Mouse (Mus musculus): ENCODE data around the gene Polg. TPM values are rescaled to one million over a fixed set of nuclear protein-coding genes. Genes with fewer than 3 reads are reported as not detected.

The Polg gene
- polyA plus RNA-seq, 1 experiment from 2014 or later, result 18.0 TPM

- no peak for ATAC-seq (ENCODE audit: insufficient read depth)
- Histone ChIP-seq H3K4me3 (replicated peaks) (peak overlapping the region; percentile 90; the same call in 1 of the 2 replicates), H3K4me2 (peak overlapping the region; percentile 97), H3K36me3 (replicated peaks) (peaks cover 58% of the 10 kb centered on the region), H3K27me3 (peaks cover 19% of the 10 kb centered on the region), H3K9ac (no peak overlapping the region), H3K27ac (replicated peaks) (no peak overlapping the region), H3K4me1 (replicated peaks) (peaks cover 46% of the 10 kb centered on the region), H3K9me3 (replicated peaks) (no peaks in the 10 kb centered on the region)
- 69% methylated on average over 11 of the region's 11 CpGs for WGBS (ENCODE audit: insufficient replicate concordance)
Measured at GRCm38 (mm10) chr7:79463376-79464077, 2.6 kb downstream of the Polg start.

DNA sequence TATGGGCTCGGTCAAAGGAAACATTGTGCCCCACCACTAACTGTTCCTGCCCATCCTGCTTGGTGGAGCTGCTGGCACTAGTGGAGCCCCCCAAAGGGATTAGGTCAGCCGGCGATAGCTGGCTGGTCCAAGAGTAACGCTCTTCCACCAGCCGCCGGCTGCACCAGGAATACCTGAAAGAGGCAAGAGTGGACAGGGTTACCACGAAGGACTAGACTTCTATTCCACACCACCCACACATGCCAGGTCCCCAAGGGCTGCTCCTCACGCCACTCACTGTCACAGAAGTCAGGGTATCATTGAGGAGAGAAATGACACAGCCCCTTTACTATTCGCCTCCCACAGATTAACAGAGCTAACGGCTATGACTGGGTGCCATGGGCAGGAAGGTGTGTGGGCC is 4.4 kb downstream of the Polg start:
- Histone ChIP-seq H3K27me3 (peaks cover 5% of the 10 kb centered on the region), H3K36me3 (replicated peaks) (peaks cover 76% of the 10 kb centered on the region), H3K9me3 (replicated peaks) (no peaks in the 10 kb centered on the region), H3K4me2 (no peak overlapping the region), H3K27ac (replicated peaks) (no peak overlapping the region), H3K4me3 (replicated peaks) (no peak overlapping the region), H3K9ac (no peak overlapping the region), H3K4me1 (replicated peaks) (peaks cover 30% of the 10 kb centered on the region)
- no peak for ATAC-seq (ENCODE audit: insufficient read depth)
- 81% methylated on average over 10 of the region's 10 CpGs for WGBS (ENCODE audit: insufficient replicate concordance)

DNA sequence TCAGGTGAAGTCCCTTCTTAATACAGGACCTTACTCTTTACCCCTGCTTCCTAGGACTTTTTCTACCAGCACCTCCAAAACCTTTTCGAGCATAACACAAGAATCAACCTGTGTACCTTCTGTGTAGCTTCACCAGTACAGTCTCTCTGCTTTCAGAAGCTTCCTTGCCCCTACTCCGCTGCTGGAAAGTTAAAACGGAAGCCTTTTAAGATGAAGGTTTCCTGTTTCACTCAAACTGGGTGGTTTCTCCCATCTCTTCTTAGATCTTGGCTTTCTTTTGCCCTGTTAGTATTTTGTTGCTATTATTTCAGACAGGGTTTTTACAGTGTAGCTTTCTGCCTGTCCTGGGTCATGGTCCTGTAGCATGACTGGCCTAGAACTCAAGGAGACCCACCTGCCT is 18.7 kb downstream of the Polg start:
- no peak overlapping the region for H3K4me3 ChIP-seq (replicated peaks)
- H3K4me1 ChIP-seq (replicated peaks), result no peaks in the 10 kb centered on the region
- H3K9me3 ChIP-seq (replicated peaks), result no peaks in the 10 kb centered on the region
- no peak overlapping the region for H3K9ac ChIP-seq
- H3K27me3 ChIP-seq, result no peaks in the 10 kb centered on the region
- H3K36me3 ChIP-seq (replicated peaks), result peaks cover 94% of the 10 kb centered on the region
- H3K27ac ChIP-seq (replicated peaks), result no peak overlapping the region
- H3K4me2 ChIP-seq, result no peak overlapping the region
- no peak for ATAC-seq (ENCODE audit: insufficient read depth)
- 74% methylated on average over 3 of the region's 3 CpGs for WGBS (ENCODE audit: insufficient replicate concordance)

DNA sequence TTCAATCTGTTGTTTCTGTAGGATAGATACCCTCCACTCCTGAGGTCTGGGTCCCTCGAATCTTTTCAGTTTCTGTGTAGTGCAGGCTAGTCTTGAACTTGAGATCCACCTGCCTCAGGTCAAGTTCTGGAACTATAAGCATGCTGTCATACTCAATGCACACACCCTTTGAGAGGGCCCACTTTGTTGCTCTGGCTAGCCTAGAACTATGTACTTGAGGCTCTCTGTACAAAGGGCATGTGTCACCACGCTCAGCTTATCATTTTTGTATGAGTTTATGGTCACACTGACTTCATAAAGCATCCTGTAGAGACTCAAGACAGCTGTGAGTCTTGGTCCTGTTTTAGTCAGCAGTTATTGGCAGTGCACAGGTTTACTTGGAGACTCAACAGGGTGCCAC is 19.1 kb downstream of the Polg start:
- H3K9me3 ChIP-seq (replicated peaks), result no peaks in the 10 kb centered on the region
- H3K4me2 ChIP-seq, result no peak overlapping the region
- no peaks in the 10 kb centered on the region for H3K27me3 ChIP-seq
- WGBS (ENCODE audit: insufficient replicate concordance), result 69% methylated on average over 2 of the region's 2 CpGs
- no peak overlapping the region for H3K4me3 ChIP-seq (replicated peaks)
- H3K36me3 ChIP-seq (replicated peaks), result peaks cover 90% of the 10 kb centered on the region
- H3K9ac ChIP-seq, result no peak overlapping the region
- ATAC-seq (ENCODE audit: insufficient read depth), result no peak
- H3K27ac ChIP-seq (replicated peaks), result no peak overlapping the region
- no peaks in the 10 kb centered on the region for H3K4me1 ChIP-seq (replicated peaks)

GRCm38 (mm10) chr7:79440035-79440434 is 26.1 kb downstream of the Polg start:
- Histone ChIP-seq H3K27me3 (no peaks in the 10 kb centered on the region), H3K4me1 (replicated peaks) (no peaks in the 10 kb centered on the region), H3K27ac (replicated peaks) (no peak overlapping the region), H3K4me3 (replicated peaks) (no peak overlapping the region), H3K9me3 (replicated peaks) (no peaks in the 10 kb centered on the region), H3K36me3 (replicated peaks) (peaks cover 73% of the 10 kb centered on the region), H3K9ac (no peak overlapping the region), H3K4me2 (no peak overlapping the region)
- ATAC-seq (ENCODE audit: insufficient read depth), result no peak
- 66% methylated on average over 2 of the region's 2 CpGs for WGBS (ENCODE audit: insufficient replicate concordance)

DNA sequence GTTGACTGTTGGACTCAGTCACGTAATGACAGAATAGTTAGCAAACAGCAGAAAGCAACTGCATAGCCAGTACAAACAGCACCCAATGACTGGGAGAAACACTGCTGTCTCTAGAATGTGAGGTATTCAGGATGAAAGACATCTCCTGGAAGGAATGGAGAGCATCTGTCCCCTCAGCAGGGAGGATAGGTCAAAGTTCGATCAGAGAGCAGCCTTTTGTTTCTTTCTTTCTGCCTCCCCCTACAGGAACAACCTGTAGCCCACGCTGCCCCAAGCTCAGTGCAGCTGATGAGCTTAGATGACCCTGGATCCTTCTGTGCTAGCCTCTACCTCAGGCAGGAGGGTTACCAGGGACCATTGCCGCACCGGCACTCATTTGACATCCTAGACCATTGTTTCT is 37.9 kb downstream of the Polg start:
- H3K4me3 ChIP-seq (replicated peaks), result no peak overlapping the region
- H3K9ac ChIP-seq, result no peak overlapping the region
- H3K36me3 ChIP-seq (replicated peaks), result peaks cover 36% of the 10 kb centered on the region
- H3K27ac ChIP-seq (replicated peaks), result no peak overlapping the region
- WGBS (ENCODE audit: insufficient replicate concordance), result 70% methylated on average over 5 of the region's 5 CpGs
- H3K27me3 ChIP-seq, result no peaks in the 10 kb centered on the region
- no peak overlapping the region for H3K4me2 ChIP-seq
- no peaks in the 10 kb centered on the region for H3K9me3 ChIP-seq (replicated peaks)
- no peak for ATAC-seq (ENCODE audit: insufficient read depth)
- no peaks in the 10 kb centered on the region for H3K4me1 ChIP-seq (replicated peaks)

DNA sequence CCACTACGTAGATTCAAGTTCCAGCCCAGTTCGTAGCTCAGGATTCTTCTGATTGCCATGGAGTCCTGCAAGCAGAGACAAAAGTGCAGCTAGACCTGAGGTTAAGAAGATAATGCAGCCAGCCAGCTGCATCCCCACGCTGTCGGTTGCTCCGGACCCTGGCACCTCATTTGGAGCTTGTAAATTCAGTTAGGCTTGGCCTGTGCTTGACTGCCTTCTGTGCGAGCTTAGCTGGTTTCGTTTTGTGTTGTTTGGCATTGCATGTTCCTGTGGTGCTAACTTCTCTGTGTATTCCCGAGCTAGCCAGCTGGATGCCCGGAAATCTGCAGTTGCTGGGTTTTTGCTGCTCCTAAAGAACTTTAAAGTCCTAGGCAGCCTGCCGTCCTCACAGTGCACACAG is 40.4 kb downstream of the Polg start:
- Histone ChIP-seq H3K4me1 (replicated peaks) (no peaks in the 10 kb centered on the region), H3K4me3 (replicated peaks) (no peak overlapping the region)

DNA sequence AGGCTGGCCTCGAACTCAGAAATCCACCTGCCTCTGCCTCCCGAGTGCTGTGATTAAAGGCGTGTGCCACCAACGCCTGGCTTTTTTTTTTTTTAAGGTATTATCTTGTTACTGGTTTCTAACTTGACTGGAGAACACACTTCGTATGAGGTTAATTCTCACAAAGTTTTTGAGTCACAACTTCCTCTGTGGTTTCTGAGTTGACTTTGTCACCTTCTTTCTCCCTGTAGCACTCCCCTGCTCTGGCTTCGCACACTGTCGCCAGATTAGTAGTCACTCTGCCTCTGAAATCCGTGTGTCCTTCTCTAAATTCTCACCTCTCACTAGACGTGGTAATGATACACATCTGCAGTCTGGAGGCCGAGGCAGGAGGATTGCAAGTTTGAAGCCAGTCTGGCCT is 43.3 kb downstream of the Polg start:
- Histone ChIP-seq H3K9ac (no peak overlapping the region), H3K4me3 (replicated peaks) (no peak overlapping the region), H3K36me3 (replicated peaks) (peaks cover 55% of the 10 kb centered on the region), H3K4me1 (replicated peaks) (no peaks in the 10 kb centered on the region), H3K9me3 (replicated peaks) (no peaks in the 10 kb centered on the region), H3K4me2 (no peak overlapping the region), H3K27me3 (no peaks in the 10 kb centered on the region), H3K27ac (replicated peaks) (no peak overlapping the region)
- no peak for ATAC-seq (ENCODE audit: insufficient read depth)
- 62% methylated on average over 10 of the region's 10 CpGs for WGBS (ENCODE audit: insufficient replicate concordance)

More for the DNA sequence above, 40.4 kb downstream of the Polg start:
- H3K4me2 ChIP-seq, result no peak overlapping the region
- peaks cover 31% of the 10 kb centered on the region for H3K36me3 ChIP-seq (replicated peaks)
- H3K9me3 ChIP-seq (replicated peaks), result no peaks in the 10 kb centered on the region
- H3K27me3 ChIP-seq, result no peaks in the 10 kb centered on the region
- no peak overlapping the region for H3K9ac ChIP-seq
- ATAC-seq (ENCODE audit: insufficient read depth), result no peak
- H3K27ac ChIP-seq (replicated peaks), result no peak overlapping the region
- WGBS (ENCODE audit: insufficient replicate concordance), result 84% methylated on average over 10 of the region's 10 CpGs

- H3K4me1 ChIP-seq (replicated peaks), result no peaks in the 10 kb centered on the region
- no peak overlapping the region for H3K9ac ChIP-seq
- WGBS (ENCODE audit: insufficient replicate concordance), result 76% methylated on average over 7 of the region's 7 CpGs
- no peaks in the 10 kb centered on the region for H3K9me3 ChIP-seq (replicated peaks)
- no peak overlapping the region for H3K4me2 ChIP-seq
- H3K27me3 ChIP-seq, result no peaks in the 10 kb centered on the region
- H3K36me3 ChIP-seq (replicated peaks), result peaks cover 43% of the 10 kb centered on the region
- H3K27ac ChIP-seq (replicated peaks), result no peak overlapping the region
- no peak for ATAC-seq (ENCODE audit: insufficient read depth)
- no peak overlapping the region for H3K4me3 ChIP-seq (replicated peaks)
Measured at GRCm38 (mm10) chr7:79419950-79420349, 46.2 kb downstream of the Polg start.

DNA sequence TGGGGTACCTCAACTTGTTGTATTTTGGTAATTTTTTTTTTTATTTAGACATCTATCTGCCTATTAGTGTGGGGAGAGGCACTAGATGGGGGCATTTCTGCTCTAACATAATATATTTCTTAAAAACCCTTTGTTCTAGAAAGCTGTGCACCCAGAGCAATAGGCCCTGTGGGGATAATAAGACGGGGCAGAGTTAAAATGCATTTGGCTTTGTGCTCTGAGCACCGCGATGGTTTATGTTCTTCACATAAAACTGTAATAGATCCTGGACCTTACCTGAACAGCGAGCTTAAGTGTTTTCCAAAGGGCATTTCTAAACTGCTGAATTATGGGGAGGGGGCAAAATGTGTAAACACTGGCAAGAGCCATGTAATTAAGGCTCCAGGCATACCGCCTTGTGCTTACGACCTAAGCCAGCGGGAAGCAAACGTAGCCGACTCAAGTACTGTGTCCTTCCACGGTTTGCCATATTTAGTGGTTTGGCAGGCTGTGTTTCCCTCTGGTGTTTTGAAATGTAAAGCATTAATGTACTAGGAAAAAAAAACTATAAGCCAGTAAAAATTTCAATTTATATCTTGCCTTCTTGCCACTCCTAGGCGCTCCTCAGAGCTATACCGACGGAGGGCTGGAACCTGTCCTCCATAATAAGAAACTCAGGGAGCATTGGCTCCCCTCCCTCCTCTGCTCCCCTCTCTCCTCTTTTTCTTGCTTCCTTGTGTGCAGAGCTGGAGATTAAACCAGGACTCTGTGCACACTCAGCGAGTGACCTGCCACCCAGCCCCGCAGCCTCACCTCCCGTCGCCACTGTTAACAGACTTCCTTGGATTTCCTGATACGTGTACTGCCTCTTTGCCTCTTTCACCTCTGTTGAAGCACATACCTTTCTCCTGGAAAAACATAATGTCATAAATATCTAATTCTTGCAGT is 51.5 kb downstream of the Polg start:
- Histone ChIP-seq H3K4me2 (no peak overlapping the region), H3K9me3 (replicated peaks) (no peaks in the 10 kb centered on the region), H3K4me3 (replicated peaks) (no peak overlapping the region), H3K4me1 (replicated peaks) (no peaks in the 10 kb centered on the region), H3K36me3 (replicated peaks) (peaks cover 57% of the 10 kb centered on the region), H3K27me3 (no peaks in the 10 kb centered on the region), H3K27ac (replicated peaks) (no peak overlapping the region), H3K9ac (no peak overlapping the region)
- WGBS (ENCODE audit: insufficient replicate concordance), result 89% methylated on average over 18 of the region's 18 CpGs
- ATAC-seq (ENCODE audit: insufficient read depth), result no peak

DNA sequence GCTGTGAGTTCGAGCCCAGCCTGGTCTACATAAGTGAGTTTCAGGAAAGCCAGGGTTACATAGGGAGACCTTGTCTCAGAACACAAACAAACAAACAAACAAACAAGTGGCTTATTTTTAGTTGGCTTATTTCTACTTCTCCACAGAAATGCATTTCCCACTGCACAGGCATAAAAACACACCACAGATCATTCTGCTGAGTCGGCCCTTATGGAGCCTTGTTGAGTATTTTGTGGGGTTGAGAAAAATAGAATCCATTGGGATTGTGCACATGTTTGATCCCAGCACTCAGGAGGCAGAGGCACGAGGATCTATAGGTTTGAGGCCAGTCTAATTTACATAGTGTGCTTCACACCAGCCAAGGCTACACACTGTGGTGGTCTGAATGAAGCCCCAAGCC is 65.9 kb downstream of the Polg start:
- Histone ChIP-seq H3K9me3 (replicated peaks) (no peaks in the 10 kb centered on the region), H3K4me3 (replicated peaks) (no peak overlapping the region), H3K27me3 (no peaks in the 10 kb centered on the region), H3K36me3 (replicated peaks) (peaks cover 30% of the 10 kb centered on the region), H3K9ac (no peak overlapping the region), H3K4me1 (replicated peaks) (0 out of 2 replicates have a peak, but pooled peaks cover 2% of the 10 kb centered on the region), H3K27ac (replicated peaks) (no peak overlapping the region), H3K4me2 (no peak overlapping the region)
- no peak for ATAC-seq (ENCODE audit: insufficient read depth)
- 66% methylated on average over 3 of the region's 3 CpGs for WGBS (ENCODE audit: insufficient replicate concordance)
